Mouse (Mus musculus) frontal cortex, adult 2 months (tissue): ENCODE results near the gene Il11ra1. TPM values are rescaled to one million over a fixed set of nuclear protein-coding genes. Genes with fewer than 3 reads are reported as not detected.
"Not testable (repeated sequence)": the region's sequence is repeated elsewhere in the genome, so short reads cannot be mapped to it uniquely, and the experiment has no call there.

ENCODE experiments used
- DNase-seq, 2 experiments: peaks; one replicate each; pipeline ENCODE4 v3.0.0; 2022; ENCODE audit warnings: low spot score in 1 of 2; ENCODE audit errors: extremely low spot score in 1 of 2
- polyA plus RNA-seq: library from polyadenylated mRNA; depleted of rRNA; stranded (reverse); fragments of >200 nt; gene quantifications from 2 replicates; pipeline ENCODE4 v1.2.3, GENCODE M21; 2012; rRNA removed

Il11ra1 gene
- polyA plus RNA-seq: 37.0 and 38.1 TPM in 2 replicates

DNA sequence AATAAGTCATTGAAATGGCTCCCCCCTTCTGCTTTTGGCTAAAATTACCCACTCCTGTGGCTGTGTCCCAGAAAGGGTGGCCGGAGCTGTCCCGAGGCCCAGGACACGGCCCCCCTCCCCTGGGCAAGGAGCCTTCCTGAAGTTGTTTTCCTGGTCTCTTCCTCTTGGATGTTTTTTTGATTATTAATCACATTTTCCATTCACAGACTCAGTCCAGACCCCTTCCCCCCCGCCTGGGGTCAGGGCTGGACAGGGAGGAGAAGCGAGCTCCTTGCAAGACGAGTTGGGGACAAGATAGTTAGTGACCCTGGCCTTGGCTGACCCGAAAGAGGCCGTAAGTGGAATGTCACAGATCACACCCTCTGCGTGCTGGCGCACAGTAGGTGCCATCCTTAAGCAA, at the start of gene Il11ra1:
Il11ra1 (plus strand) TSS at position 207 of the 400 bp plus-strand sequence.
- not testable (repeated sequence) for DNase-seq

DNA sequence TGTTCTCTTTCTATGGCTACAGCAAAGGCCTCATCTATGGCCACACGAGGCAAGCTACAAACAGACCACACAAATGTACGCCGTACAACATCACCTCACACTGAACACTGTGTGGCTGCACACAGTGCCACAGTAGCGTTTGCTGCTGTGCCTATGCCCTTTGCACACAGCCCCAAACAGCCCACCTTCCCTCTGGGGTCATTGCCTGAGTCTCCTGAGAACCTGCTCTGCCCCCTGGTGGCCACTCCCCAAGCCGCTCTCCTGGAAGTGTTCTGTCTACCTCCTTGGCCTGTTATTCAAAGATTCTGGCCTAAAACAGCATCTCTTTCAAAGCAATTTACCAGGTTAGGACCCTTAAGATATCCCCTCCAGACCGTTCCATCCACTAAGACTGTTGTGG, 46.5 kb upstream of the Il11ra1 start:
- peak; percentile 50 to 82 for DNase-seq

DNA sequence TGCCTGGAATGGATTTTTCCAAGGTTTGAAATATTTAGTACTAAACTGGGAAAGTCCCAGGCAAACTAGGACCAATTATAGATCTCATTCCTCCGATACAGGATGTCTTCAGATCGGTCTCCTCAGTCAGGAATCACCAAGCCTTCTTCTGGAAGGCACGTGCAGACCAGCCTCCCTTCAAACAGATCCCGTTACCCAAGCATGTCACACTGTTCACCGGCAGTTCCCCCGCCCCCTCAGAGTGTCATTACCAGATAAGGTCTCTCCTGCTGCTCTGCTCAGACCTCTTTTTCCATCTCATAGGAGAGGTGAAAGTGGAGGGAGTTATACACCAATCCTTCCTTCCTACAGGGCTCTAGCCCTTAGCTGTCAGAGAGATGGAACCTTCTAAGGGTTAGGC, 46.1 kb upstream of the Il11ra1 start:
- no peak for DNase-seq

DNA sequence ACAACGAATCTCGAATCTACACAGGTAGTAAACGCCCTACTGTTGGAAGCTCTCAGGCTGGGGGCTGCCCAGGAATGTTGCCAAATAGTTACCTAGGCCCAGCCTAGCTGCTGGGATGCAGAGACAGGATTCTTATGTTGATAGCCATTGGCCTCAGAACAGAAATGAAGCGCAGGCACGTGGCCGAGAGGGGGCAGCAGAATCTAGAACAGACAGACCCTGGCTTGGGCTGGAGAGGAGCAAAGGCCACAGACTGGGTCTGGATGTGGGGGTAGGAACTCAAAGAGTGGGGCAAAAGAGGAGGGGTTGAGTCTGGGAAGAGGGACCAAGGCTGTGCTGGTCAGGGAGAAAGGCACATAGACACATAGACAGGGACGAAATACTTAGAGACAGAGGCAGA, 45.6 kb upstream of the Il11ra1 start:
- peak in 1 of 2 experiments; percentile 65 for DNase-seq

DNA sequence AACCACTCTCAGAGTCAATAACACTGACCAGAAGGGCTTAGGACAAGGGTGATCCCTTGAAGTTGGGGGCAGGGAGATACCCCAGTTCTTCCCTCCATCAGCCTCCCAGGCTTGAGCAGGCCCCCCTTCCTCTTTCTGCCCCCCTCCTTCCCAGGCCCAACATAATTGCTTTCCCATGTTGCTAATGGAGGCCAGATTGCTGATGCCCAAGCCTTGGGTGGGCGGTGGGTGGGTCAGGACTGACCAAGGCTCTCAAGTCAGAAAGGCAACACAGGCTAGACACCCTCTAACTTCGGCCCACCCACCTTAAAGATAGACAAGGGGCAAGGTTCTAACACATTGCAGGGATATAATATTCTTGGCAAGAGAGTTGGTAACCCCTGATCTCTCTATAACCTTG, 44.3 kb upstream of the Il11ra1 start:
- DNase-seq: no peak

DNA sequence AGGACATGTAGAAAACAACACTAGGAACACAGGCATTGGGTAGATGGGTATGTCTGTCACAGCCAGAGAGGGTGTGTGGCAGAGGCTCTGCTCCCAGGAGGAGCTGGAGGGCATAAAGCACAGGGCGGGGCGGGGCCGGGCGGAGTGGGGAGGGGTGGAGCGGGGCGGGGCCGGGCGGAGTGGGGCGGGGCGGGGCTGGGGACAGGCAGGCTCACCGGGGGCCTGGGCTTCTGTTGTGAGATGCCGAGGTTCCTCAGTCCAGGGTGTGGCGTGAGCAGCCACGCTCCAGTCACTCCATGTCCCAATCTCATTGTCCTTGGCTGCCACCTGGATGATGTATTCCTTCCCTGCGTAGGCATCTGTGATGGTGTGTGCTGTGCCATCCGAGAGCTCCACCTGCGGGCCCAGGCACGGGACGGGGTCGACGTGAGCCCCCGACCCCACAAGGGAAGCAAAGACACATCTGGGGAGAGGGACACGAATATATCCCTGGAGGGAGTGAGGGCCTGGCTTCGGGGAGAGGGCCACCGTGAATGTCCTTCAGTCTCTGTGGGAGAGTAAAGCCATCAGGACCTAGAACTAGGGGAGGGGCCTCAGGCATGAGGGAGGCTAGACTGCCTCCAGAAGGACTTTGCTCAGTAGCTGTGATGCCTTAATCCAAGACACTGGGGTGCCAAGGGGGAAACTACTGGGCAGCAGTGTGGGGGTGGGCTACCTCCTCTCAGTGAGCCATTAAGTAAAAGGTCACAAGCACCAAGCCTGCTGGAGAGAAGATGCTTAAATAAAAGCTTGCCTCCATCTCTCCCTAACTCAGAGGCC, 41.0 kb upstream of the Il11ra1 start:
- no peak for DNase-seq

DNA sequence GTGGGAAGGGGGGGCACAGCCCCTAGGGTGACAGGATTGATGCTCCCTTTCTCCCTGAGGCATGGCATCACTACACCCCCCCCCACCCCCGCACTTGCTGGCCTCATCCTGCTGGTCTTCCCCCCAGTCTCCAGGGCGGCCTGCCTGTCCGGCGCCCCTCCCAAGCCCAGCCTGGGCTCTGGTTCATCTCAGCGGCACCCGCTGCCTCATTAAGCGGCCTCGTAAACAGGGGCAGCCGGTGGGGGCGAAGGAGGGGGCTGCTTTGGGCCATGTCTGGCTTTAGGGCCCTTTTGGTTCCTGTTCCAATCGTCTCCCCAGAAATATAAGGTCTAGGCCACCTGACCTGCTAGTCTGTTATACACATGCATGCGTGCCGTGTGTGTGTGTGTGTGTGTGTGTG, 40.2 kb upstream of the Il11ra1 start:
- DNase-seq: no peak

DNA sequence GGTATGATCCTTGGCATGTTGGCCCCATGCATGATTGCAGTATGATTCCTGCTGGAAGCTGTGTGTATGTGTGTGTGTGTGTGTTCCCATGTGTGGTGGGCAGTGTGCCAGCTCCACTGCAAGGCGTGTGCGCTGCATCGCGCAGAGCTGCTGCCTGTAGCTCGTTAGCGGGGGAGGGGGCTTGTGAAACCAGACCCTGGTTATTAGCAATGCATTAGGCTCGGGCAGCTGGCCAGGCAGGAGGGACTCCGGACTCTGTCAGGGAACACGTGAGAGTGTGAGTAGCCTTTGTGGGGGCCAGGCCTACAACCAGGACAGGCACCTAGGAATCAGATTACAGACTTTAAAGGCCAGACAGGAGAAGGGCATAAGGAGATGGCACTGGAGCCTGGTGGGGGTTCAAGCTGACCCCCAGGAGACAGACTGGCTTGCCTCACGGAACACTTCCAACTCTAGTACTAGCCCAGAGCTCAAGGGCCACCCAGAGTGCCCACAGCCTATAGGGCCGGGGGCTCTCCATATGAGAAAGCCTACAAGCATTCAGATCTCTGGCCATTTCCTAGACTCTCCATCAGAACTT, 38.8 kb upstream of the Il11ra1 start:
- DNase-seq: no peak

DNA sequence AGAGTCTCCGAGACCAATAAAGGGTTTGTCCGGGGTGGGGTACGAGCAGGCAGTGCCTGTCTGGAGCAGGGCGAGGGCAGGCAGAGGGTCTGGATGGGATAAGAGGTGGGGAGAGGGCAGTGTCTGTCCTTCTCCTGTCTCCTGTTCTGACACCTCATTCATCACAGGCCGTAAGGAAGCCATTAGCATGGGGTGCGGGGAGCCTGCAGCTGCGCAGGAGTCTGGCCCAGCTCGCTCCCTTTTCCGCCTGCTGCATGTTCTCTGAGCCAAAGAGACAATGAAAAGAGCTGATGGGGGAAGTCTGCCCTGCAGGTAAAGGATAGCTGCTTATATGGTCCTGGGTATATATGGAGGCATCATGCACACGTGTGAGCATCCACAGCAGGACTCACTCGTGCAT, 37.1 kb upstream of the Il11ra1 start:
- no peak for DNase-seq

DNA sequence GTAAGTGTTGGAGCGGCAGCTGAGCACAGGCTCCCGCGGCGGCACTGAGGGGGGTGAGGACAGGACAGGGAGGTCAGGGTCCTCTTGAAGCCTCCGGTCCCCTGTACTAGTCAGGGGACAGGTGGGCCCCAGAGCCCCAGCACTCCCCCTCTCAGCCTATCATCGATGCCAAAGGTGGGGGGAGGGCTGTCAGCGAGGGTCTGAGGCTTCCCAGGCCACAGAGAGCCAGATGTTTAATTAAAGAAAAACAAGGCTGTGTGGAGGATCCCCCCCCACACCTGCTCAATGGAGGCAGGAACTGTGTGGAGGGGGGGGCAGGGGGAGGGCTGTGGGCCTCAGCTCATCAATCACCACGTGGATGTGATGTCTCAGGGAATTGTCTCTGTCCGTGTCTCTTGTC, 36.2 kb upstream of the Il11ra1 start:
- DNase-seq: no peak

DNA sequence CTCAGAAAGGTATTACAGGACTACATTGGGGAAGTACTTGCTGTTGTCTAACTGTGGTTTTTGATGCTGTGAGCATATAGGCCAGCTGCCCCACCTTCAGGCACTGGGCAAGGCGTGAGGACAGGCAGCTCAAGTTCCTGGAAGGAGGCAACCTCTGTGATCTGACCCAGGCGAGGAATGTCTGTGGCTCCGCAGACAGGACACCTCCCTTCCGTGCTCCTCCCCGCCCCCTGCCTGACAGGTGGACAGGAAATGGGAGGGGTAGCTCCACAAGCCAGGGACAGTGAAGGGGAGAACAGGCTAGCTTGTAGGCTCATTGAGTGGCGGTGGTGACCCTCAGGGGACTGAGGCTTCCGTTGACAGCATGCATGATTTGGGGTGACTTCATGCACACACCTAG, 35.3 kb upstream of the Il11ra1 start:
- no peak for DNase-seq

DNA sequence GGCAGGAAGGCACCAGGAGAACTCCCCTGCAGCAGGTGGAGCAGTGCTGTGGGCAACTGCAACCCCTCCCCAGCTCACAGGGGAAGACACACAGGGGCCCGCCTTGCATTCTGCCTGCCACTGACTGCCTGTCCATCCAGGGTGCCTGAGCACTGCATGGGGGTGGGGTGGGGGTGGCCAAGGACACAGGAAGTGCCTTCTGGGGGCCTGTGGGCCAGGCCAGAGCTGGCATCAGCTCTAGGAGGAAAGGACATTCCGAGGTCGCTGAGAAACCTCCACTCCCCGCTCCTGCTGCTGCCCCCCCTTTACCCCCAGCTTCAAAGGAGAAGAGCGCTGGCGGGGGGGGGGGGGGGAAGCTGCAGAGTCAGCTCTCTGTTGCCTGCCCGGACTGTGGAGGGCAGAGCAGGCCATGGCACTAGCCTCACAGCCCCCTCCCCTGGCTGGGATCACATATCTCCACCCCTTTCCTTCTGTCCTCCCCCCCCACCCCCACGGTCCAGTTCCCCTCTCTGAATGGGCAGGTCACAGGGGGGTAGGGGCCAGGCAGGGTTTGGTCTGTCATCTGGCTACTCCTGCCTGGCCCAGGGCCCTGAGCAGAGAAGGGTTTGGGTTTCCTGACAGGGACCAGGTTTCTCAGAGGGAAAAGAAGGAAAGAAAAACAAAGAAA, 34.6 kb upstream of the Il11ra1 start:
- no peak for DNase-seq

DNA sequence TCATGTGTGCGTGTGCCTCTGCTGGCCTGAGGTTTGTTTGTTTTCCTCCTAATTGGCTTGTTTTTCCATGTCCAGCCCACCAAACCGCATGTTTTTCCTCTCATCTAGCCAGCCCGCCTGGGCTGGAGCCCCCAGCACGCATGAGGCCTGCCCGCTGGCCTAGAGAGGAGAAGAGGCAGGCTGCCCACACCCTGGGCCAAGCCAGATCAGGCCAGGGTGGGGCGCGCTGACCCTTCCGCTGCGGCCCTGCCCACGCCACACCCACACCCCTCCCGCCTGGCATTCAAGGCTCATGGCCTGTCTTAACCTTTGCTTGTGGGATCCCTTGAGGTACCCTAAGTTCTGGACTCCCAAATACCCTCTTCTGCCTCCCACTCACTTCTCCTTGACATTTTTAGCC, 33.1 kb upstream of the Il11ra1 start:
- DNase-seq: no peak

DNA sequence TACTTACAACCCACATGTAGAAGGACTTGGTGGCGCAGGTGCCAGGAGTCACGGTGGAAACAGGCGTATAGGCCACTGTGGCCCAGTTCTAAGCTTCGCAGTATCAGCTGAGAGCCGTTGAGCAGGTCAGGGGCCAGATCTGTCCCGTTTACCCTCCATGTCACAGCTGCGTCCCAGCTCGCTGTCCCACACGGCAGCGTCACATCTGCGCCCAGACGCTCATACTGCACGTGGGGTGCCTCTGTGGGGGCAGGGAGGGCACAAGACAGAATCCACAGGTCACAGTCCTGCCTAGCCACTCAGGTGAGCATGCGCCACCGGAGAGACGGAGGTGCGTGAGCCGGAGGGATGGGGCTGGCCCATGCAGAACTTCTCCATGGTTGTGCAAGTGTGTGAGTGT, 29.0 kb upstream of the Il11ra1 start:
- DNase-seq: no peak

DNA sequence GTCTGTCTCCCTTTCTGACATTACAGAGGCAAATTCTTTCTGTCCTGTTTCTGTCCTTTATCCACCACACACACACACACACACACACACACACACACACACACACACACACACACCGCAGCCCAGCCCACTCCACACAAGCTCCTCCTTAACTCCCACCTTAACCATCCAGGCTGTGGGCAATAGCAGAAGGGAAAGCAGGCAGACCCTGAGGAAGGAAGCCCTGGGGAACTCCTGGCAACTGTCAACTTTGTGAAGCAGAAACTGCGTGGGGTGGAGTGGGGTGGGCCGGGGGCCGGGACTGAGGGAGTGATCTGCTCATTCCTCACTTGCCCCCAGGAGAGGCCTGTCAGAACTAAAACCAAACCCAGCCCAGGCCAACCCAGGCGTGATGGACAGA, 28.3 kb upstream of the Il11ra1 start:
- DNase-seq: no peak

DNA sequence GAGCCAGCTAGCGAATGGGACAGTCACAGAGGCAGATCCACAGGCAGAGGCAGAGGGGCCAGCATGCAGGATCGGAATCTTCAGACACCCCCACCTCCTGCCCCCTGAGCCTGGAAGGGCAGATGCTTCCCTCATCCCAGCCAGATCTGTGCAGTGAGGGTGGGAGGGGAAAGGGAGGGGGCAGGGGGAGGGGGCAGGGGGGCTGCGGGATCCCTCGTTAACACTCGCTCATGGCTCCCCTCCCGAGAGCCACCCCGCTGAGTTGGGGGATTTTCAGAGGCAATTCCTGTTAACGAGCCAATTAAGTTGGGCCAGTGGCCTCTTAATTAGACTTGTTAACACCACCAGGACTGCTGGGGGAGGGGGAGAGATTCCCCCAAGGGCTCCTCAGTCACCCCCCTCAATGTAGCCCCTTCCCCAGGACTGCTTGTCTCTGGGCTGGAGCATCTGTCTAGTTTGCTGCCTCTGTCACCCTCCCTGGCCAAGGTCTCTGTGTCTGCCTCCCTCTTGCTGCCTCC, 27.8 kb upstream of the Il11ra1 start:
- no peak for DNase-seq

DNA sequence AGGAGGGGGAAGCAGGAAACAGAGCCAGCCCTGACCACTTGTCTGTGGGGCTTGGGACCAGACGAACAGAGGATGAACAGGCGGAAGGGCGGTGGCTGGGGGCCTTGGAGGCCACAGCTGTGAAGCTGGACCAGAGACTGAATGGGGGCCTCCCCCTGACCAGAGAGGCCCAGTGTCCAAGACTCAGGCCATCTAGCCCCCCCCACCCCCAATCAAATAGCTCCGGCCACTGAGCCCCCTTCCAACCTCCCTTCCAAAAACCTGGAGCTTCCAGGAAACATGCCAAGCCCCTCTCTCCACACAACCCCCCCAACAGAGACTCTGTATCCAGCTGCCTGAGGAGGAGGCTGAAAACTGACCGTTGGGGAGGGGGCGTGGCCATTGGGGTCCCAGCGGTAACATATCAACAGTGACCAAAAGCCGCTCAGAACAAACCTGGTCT, 27.2 kb upstream of the Il11ra1 start:
- no peak for DNase-seq

DNA sequence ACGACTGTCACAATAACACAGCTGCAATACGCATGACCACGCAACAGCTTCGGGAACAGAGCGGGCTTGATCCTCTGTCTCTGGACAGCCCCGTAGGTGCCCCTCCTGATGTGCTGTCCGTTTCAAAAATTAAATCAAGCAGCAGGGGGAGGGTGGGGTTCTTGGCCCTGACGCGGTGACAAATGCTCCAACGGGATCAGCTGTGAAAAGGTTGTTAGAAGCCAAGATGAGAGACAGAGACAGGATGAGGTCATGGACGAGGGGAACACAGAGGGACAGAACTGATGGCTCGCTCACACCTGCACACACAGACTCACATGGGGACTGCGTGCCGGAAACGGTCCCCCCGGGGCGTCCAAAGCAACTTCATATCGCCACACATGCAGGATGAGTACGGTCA, 26.6 kb upstream of the Il11ra1 start:
- DNase-seq: no peak

DNA sequence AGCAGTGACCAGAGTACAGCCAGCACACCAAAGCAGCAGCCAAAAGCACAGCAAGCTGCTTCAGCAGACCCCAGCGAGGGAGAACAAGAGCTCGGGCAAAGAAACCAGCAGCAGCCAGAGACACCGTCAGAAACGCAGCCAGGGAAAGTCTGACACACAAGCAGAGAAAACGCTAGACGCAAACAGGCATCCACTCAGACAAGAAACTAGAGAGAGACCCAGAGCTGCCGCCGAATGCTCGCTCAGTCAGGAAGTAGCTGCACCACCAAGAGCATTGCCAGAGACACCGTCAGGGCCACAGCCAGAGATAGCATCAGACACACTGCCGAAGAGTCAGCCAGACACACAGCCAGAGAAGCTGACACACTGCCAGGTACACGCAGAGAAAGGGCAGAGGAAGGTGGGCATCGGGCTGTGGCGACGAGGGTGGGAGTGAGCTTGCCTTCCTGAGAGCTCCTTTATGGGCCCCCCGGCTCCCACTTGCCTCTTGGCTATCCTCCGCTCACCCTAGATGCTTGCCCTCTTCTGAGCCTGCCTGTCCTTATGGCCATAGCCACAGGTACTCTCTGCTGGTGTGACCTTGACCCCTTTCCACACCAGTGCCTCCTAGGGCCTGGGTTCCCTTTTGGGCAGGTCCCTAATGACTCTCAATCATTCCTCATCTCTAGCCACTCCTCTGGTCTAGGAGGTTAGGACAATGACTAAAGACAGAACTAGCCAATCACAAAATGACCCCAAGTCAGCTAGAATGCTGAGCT, 23.4 kb upstream of the Il11ra1 start:
- DNase-seq: no peak

DNA sequence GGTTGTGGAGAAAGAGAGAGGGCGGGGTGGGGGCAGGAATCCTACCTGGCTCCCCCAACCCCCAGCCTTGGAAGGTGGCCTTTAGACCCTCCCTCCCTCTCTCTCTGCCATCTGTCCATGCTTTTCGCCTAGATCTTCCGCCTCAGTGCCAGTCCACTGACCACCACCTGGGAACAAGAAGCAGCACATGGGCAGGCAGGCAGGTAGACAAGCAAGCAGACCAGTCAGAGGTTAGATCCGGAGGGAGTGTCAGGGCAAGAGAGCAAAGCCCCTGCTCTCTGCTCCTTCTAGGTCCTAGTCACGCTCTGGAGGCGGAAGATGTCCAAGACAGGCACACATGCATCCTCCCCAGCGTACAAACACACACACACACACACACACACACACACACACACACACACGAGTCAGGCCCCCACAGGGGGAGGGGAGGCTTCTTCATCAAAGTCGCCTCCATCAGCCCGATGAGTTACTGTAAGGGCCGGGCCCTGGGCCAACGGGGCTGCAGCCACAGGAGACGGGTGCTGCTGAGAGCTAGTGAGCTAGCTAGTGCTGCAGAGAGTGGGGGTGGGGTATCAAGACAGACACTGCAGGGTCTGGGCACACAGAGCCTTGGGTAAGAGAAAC, 22.7 kb upstream of the Il11ra1 start:
- no peak for DNase-seq
